Mouse (Mus musculus) lung, embryonic 15.5 days (tissue): ENCODE results near the gene Orm1. TPM values are rescaled to one million over a fixed set of nuclear protein-coding genes. Genes with fewer than 3 reads are reported as not detected.

Experiments used
- ATAC-seq: fragments of 200-750 bp; cut with Nextera tagmentation; 2 replicates; pipeline ENCODE4 v1.8.0; 2017; ENCODE audit warnings: moderate number of reproducible peaks, borderline replicate concordance; ENCODE audit not compliant: low FRiP score, low TSS enrichment; ENCODE audit errors: extremely low read depth
- H3K27ac ChIP-seq: fragments of 300-500 bp; sonication (generic); 2 replicates; pipeline ENCODE4 v1.5.1; 2015; ENCODE audit warnings: moderate library complexity, mild to moderate bottlenecking, inconsistent platforms
- H3K27me3 ChIP-seq: fragments of 300-500 bp; sonication (generic); 2 replicates; pipeline ENCODE4 v1.6.1; 2015; ENCODE audit warnings: inconsistent platforms
- H3K36me3 ChIP-seq: fragments of 300-500 bp; sonication (generic); 2 replicates; pipeline ENCODE4 v1.6.1; 2015; ENCODE audit warnings: inconsistent platforms
- H3K4me1 ChIP-seq: fragments of 300-500 bp; sonication (generic); 2 replicates; pipeline ENCODE4 v1.6.1; 2015; ENCODE audit warnings: inconsistent platforms
- H3K4me2 ChIP-seq: fragments of 300-500 bp; sonication (generic); 2 replicates; pipeline ENCODE4 v1.6.1; 2015; ENCODE audit warnings: inconsistent platforms, mild to moderate bottlenecking, moderate library complexity
- H3K4me3 ChIP-seq: fragments of 300-500 bp; sonication (generic); 2 replicates; pipeline ENCODE4 v1.5.1; 2015; ENCODE audit warnings: mild to moderate bottlenecking, inconsistent platforms
- H3K9ac ChIP-seq: fragments of 300-500 bp; sonication (generic); 2 replicates; pipeline ENCODE4 v1.6.1; 2015; ENCODE audit warnings: inconsistent platforms
- H3K9me3 ChIP-seq: fragments of 300-500 bp; sonication (generic); 2 replicates; pipeline ENCODE4 v1.6.1; 2016; ENCODE audit warnings: inconsistent platforms
- WGBS: fragments of 180-500 bp; shearing (Covaris S2); methylation state at CpG from one replicate; pipeline ENCODE4 v1.1.7; 2015; 5-methylcytosine and 5-hydroxymethylcytosine counted together
- polyA plus RNA-seq: library from polyadenylated mRNA; unstranded; fragments of >200 nt; fragmentation: Nextera tagmentation; extraction: Ambion mirVana; gene quantifications from 2 replicates; pipeline ENCODE4 v1.2.1, GENCODE M21; 2015

Gene Orm1
- polyA plus RNA-seq, 1 experiment from 2014 or later: not detected

DNA sequence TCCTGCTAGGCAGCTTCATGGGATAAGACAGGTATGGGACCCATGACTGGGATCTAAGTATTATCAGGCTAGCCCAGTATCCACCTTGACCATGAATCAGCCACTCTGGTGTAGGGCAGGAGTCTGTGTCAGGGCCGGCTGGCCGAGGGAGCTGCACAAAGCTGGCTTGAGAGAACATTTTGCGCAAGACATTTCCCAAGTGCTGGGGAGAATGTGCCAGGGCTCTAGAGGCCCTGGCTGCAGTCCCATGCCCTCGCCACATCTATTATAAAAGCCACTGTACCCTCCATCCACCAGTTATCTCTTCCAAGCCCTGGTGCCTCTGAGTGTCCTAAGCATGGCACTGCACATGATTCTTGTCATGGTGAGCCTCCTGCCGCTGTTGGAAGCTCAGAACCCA is 17.8 kb downstream of the Orm1 start, which contains the start of gene Orm2:
Gene Orm2 (plus strand): TSS at position 300 of the 400 bp plus-strand sequence.
- ATAC-seq: no peak
- H3K27ac ChIP-seq: no peak within 1 kb of the TSS
- no peaks in the 10 kb centered on the region for H3K4me1 ChIP-seq
- no peaks in the 10 kb centered on the region for H3K9me3 ChIP-seq
- no peak within 1 kb of the TSS for H3K4me3 ChIP-seq
- no peaks in the 10 kb centered on the region for H3K27me3 ChIP-seq
- no peak within 1 kb of the TSS for H3K4me2 ChIP-seq
- 70% methylated on average over 5 of the region's 5 CpGs for WGBS
- no peak within 1 kb of the TSS for H3K9ac ChIP-seq
- H3K36me3 ChIP-seq: no peaks in the 10 kb centered on the region

DNA sequence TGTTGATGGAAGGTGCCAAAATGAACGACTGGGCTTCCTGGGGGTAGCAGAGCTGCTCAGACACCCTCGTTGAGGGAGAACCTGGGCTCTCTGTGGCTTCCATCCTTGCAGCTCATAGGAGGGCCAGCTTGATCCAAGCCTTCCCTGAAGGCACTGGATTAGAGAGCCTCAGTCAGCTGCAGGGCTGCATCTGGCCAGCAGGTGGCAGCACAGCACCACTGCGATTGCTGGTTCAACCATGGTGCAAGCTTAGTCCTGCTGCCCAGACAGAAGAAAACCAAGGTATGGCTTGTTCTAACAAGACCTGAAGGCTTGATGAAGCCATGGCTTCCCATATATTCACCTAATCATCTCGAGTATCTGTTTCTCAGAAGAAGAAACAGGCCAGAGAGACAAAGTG is 24.2 kb downstream of the Orm1 start:
- peak; percentile 35; the same call in 1 of the 2 replicates for ATAC-seq
- Histone ChIP-seq H3K36me3 (peaks cover 43% of the 10 kb centered on the region), H3K4me2 (no peak overlapping the region), H3K9ac (no peak overlapping the region), H3K27ac (no peak overlapping the region), H3K4me1 (no peaks in the 10 kb centered on the region), H3K27me3 (no peaks in the 10 kb centered on the region), H3K9me3 (no peaks in the 10 kb centered on the region), H3K4me3 (no peak overlapping the region)
- WGBS: 19% methylated on average over 4 of the region's 4 CpGs

DNA sequence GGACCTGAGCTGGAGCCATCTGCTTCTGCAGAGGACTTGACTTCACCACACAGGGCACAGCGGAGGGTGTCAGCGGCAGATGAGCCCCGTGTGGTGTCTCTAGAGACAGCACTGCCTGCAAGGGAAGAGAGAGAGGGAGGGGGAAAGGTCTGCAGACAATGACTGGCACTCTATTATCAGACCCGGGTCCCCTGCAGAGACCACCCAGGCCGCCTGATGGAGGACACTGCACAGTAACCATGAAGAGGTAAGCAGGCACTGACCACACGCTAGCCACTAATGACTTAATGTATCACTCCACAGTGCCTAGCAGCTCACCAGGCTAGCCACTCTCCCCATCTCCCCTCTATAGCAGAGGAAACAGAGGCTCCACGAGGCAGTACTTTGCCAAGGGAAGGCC is 26.5 kb downstream of the Orm1 start:
- no peaks in the 10 kb centered on the region for H3K9me3 ChIP-seq
- no peak overlapping the region for H3K4me3 ChIP-seq
- 53% methylated on average over 7 of the region's 7 CpGs for WGBS
- peaks cover 51% of the 10 kb centered on the region for H3K36me3 ChIP-seq
- H3K9ac ChIP-seq: no peak overlapping the region
- no peak overlapping the region for H3K4me2 ChIP-seq
- ATAC-seq: no peak
- H3K27ac ChIP-seq: no peak overlapping the region
- no peaks in the 10 kb centered on the region for H3K4me1 ChIP-seq
- no peaks in the 10 kb centered on the region for H3K27me3 ChIP-seq

DNA sequence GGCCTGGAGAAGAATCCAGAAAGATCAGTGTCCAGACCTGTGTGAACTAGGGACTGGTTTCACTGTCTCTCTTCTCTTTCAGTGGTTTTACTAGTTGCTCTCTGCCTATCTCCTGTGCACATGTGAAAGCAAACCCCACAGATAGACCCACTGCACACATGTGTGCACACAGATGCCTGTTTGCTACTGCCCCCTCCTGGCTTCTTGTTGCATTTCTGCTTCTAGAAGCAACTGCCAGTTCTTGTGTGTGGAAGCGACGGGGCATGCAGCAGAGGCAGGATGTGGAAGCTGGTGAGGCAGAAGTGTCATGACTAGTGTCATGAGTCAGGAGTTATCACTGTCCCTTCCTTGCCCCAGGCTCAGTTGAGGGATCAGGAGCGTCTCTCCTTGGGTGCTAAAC is 27.5 kb downstream of the Orm1 start:
- Histone ChIP-seq H3K27me3 (no peaks in the 10 kb centered on the region), H3K9me3 (no peaks in the 10 kb centered on the region), H3K4me2 (no peak overlapping the region), H3K4me1 (no peaks in the 10 kb centered on the region), H3K27ac (no peak overlapping the region), H3K4me3 (no peak overlapping the region), H3K36me3 (peaks cover 60% of the 10 kb centered on the region), H3K9ac (no peak overlapping the region)
- no peak for ATAC-seq
- 42% methylated on average over 3 of the region's 3 CpGs for WGBS

DNA sequence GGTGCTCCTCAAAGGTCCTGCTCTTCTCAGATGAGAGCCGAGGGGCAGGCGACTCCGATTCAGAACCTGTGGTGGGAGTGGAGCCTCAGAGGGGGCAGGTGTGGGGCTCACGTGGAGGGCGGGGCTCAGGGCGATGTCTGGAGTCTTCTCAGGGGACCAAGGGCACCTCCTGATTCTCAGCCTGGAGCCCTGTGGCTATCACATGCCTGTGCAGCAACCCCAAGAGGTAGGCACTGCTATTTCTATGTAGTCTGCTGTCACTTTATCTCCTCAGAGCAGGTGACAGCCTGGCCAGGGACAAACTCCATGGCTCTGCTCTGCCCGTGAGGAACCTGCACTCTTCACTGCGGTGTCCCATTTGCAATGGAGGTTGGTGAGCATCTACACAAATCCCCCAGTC is 29.0 kb downstream of the Orm1 start:
- H3K4me2 ChIP-seq: no peak overlapping the region
- H3K9ac ChIP-seq: no peak overlapping the region
- no peak for ATAC-seq
- H3K27ac ChIP-seq: no peak overlapping the region
- WGBS: 94% methylated on average over 8 of the region's 8 CpGs
- H3K36me3 ChIP-seq: peaks cover 63% of the 10 kb centered on the region
- no peak overlapping the region for H3K4me3 ChIP-seq
- H3K27me3 ChIP-seq: no peaks in the 10 kb centered on the region
- no peaks in the 10 kb centered on the region for H3K9me3 ChIP-seq
- no peaks in the 10 kb centered on the region for H3K4me1 ChIP-seq

DNA sequence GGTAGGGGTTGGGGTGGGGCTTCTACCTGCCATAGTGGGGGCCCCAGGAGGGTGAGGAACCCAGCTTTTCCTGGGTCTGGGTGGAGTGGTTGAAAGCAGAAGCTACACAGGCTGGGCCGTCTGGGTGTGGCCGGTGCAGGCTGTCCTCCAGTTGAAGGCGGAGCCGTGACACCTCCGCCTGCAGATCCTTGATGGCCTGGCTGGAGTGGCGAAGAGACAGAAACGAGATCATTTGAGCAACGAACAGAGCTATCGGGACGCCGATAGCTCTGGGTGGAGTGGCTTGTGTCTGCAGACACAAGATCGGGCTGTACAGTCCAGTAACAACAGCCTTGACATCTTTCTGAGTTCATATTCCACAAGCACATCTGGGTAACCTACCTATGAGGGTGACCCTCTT is 30.0 kb downstream of the Orm1 start:
- H3K27ac ChIP-seq: no peak overlapping the region
- H3K4me3 ChIP-seq: no peak overlapping the region
- peak; percentile 14; the same call in 1 of the 2 replicates for ATAC-seq
- no peak overlapping the region for H3K9ac ChIP-seq
- H3K4me2 ChIP-seq: no peak overlapping the region
- no peaks in the 10 kb centered on the region for H3K27me3 ChIP-seq
- no peaks in the 10 kb centered on the region for H3K9me3 ChIP-seq
- H3K36me3 ChIP-seq: peaks cover 65% of the 10 kb centered on the region
- 75% methylated on average over 12 of the region's 12 CpGs for WGBS
- no peaks in the 10 kb centered on the region for H3K4me1 ChIP-seq

DNA sequence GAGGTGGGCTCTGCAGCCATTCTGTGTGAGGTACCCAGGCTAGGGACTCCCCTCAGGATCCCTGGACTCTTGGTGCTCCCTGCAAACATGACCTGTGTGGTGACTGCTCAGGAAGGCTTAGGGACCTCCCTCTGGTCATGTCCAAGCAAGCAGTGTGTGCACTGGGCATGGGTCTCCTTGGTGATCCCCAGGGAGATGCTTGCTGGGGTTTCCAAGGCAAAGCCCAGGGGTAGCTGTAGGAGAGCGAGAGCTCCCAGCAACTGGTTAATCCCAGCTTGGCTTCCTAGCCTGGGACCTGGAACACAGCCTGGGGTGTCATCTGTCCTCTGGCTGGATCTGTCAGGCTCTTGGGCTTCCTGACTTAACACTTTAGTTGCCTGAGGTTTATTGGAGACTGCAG is 31.0 kb downstream of the Orm1 start:
- H3K36me3 ChIP-seq: peaks cover 65% of the 10 kb centered on the region
- no peaks in the 10 kb centered on the region for H3K4me1 ChIP-seq
- H3K27me3 ChIP-seq: no peaks in the 10 kb centered on the region
- H3K4me2 ChIP-seq: no peak overlapping the region
- H3K27ac ChIP-seq: no peak overlapping the region
- H3K9ac ChIP-seq: no peak overlapping the region
- 52% methylated on average over 1 of the region's 1 CpGs for WGBS
- H3K9me3 ChIP-seq: no peaks in the 10 kb centered on the region
- ATAC-seq: no peak
- H3K4me3 ChIP-seq: no peak overlapping the region

DNA sequence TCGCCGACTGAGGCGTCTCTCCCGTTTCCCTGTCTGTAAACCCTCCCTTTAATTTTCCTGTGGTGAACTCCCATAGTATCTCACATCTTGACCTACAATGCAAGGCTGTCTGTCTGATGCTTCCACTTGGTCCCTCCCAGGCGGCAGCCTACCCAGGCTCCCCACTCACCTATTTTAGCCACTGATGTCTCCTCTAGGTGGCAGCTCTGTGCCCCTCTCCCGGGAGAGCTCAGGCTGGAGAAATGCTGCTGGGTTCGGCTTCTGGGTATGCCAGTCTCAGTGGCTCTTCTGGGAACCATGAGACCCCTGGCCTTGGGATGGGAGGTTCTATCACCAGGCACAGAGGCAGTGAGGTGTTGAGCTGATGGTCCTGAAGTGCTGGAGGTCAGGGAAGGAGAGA is 33.1 kb downstream of the Orm1 start:
- Histone ChIP-seq H3K9ac (no peak overlapping the region), H3K4me2 (no peak overlapping the region), H3K4me1 (no peaks in the 10 kb centered on the region), H3K4me3 (no peak overlapping the region), H3K9me3 (no peaks in the 10 kb centered on the region), H3K27me3 (no peaks in the 10 kb centered on the region), H3K27ac (no peak overlapping the region), H3K36me3 (peaks cover 73% of the 10 kb centered on the region)
- WGBS: 61% methylated on average over 7 of the region's 7 CpGs
- no peak for ATAC-seq

DNA sequence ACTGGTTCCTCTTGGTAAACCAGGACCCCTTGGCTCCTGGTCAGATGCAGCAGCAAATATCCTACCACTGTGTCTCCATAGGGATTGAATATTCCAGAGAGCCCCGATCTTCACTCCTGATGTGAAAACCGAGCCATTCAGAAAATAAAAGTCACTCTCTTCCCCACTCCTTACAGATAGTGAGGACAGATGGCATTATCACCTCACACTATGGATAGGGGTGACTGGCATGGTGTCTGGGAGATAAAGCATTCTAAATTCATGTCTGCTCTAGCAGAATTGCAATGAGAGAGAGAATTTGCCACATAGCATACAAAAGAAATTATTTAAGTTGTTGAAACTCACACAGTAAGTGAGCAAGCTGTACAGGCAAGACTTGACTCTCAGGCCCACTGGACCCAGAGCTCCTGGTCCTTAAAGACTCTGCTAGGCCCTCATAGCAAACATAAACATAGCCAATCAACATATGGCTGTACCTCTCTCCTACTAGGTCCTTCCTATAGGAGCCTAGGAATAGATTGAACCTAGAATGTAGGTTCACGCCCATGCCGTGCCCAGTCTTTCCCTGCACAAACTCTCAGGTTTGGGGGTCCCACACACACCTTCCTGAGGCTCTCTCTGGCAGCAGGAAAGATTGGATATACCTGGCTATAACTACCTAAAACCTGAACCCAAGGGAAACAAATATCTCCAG is 38.5 kb downstream of the Orm1 start:
- H3K36me3 ChIP-seq: peaks cover 63% of the 10 kb centered on the region
- H3K9ac ChIP-seq: no peak overlapping the region
- H3K27me3 ChIP-seq: no peaks in the 10 kb centered on the region
- no peak overlapping the region for H3K4me3 ChIP-seq
- H3K4me2 ChIP-seq: no peak overlapping the region
- no peaks in the 10 kb centered on the region for H3K4me1 ChIP-seq
- ATAC-seq: no peak
- WGBS: 91% methylated on average over 4 of the region's 4 CpGs
- H3K27ac ChIP-seq: no peak overlapping the region
- no peaks in the 10 kb centered on the region for H3K9me3 ChIP-seq

DNA sequence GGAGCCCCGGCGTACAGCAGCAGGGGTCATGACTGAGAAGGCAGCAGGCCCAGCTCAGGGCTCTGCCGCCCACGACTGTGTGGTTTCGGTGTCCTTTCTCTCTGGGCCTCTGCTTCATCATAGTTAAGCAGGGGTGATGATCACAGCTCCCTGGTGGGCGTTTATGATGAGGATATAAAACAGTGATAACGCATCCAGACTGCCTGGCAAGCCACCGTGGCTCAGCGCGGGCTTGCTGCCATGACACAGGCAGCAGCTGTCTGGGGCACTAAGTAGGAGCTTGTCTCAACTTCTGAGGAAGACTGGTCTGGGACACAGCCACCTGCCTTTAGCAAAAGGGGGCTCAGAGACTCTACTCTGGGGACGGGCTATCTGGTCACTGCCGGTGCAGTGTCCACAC is 39.1 kb downstream of the Orm1 start:
- no peak for ATAC-seq
- Histone ChIP-seq H3K4me1 (no peaks in the 10 kb centered on the region), H3K9me3 (no peaks in the 10 kb centered on the region), H3K9ac (no peak overlapping the region), H3K36me3 (peaks cover 60% of the 10 kb centered on the region), H3K4me3 (no peak overlapping the region), H3K27ac (no peak overlapping the region), H3K4me2 (no peak overlapping the region), H3K27me3 (no peaks in the 10 kb centered on the region)
- 87% methylated on average over 12 of the region's 12 CpGs for WGBS

DNA sequence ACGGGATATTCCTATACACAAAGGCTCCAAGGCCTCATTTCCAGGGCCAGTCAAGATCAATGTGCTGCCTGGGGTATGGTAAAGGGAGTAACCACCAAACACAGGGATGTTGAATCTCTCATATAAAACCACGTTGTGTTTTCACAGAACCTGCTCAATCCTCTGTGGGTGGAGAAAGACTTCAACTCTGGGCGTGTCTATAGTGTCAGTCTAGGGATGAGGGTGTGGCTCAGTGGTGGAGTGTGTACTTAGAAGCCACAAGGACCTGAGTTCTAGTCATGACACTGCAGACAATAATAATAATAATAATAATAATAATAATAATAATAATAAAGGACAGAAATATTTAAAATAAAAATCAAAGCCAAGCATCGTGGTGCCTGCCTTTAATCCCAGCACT is 39.9 kb downstream of the Orm1 start:
- peaks cover 58% of the 10 kb centered on the region for H3K36me3 ChIP-seq
- 86% methylated on average over 4 of the region's 4 CpGs for WGBS
- H3K27ac ChIP-seq: no peak overlapping the region
- no peak overlapping the region for H3K9ac ChIP-seq
- no peaks in the 10 kb centered on the region for H3K9me3 ChIP-seq
- no peak for ATAC-seq
- H3K4me1 ChIP-seq: no peaks in the 10 kb centered on the region
- H3K4me3 ChIP-seq: no peak overlapping the region
- no peaks in the 10 kb centered on the region for H3K27me3 ChIP-seq
- no peak overlapping the region for H3K4me2 ChIP-seq

DNA sequence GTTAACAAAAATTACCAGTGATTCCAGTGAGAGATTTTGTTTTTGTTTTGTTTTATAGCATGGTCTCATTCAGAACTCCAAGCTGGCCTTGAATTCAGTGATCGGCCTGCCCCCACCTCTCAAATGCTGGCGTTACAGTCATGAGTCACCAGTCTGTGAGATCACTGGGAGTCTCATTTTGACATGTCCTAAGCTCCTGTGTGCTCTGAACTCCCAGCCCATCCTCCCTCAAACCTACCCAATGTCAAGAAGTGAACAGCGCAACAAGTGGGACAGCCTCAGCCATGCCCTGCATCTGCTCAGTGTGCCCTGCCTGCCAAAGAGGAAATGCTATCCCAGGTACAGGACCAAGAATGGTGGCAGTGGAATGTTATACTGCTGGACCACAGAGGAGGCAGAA is 40.9 kb downstream of the Orm1 start:
- Histone ChIP-seq H3K9ac (no peak overlapping the region), H3K4me3 (no peak overlapping the region), H3K9me3 (no peaks in the 10 kb centered on the region), H3K36me3 (peaks cover 49% of the 10 kb centered on the region), H3K27ac (no peak overlapping the region), H3K4me2 (no peak overlapping the region), H3K27me3 (no peaks in the 10 kb centered on the region), H3K4me1 (no peaks in the 10 kb centered on the region)
- 87% methylated on average over 3 of the region's 3 CpGs for WGBS
- no peak for ATAC-seq

DNA sequence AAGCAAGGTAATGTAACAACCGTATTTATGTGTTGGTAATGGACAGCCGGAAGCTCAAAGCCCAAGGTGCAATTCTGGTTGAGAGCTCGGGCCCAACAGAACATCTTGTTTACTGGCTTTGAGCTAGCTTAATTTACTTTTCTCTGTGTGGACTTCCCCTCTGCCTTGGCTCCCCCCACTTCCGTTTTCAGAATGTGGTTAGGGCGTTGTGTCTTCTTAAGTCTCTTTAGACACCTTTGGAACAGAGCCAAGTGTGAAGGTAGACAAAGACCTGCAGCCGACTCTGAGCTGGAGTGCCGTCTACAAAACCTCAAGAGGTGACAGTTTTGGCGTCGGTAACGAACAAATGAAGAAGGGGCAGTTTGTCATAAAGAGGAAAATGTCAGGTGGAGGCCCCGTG is 41.4 kb downstream of the Orm1 start:
- Histone ChIP-seq H3K4me2 (no peak overlapping the region), H3K9ac (no peak overlapping the region), H3K4me1 (no peaks in the 10 kb centered on the region), H3K27me3 (no peaks in the 10 kb centered on the region), H3K9me3 (no peaks in the 10 kb centered on the region), H3K27ac (no peak overlapping the region), H3K36me3 (peaks cover 45% of the 10 kb centered on the region), H3K4me3 (no peak overlapping the region)
- ATAC-seq: no peak
- WGBS: 60% methylated on average over 11 of the region's 11 CpGs
